Mouse (Mus musculus): Measurements from ENCODE around the gene Ppp2r5c.

DNA sequence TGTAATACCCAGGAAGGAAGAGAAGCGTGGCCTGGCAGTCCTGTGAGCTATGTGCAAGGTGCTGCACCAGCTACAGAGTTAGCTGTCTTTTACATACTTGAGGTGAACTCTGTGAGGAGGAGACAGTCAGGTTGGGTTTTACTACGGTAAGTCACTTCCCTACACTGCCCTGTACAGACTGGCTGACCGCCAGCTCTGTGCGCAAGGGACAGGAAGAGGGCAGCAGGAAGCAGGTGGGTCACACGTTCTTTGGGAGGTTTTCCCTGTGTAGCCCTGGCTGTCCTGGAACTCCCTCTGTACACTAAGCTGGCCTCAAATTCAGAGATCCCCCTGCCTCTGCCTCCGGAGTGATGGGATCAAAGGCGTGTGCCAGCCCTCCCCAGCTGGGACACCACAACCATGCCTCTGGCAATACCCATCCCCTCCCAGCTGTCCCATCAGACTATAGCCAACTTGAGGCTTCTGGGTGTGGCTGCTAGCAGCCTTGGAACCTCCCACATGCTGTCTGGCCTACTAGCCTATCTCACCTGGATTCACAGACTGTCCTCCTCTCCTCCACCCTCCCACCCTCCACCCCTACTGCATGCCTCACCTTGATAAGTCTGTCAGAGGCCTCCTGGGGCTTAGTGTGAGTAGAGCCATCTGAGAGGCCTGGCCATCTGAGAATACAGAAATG, 102.7 kb downstream of the Ppp2r5c start:
- TF ChIP-seq CTCF (IDR thresholded peaks at IDR 0.05) = no peak
- no peak for TF ChIP-seq EP300 (IDR thresholded peaks at IDR 0.05)
